Mouse (Mus musculus) heart, embryonic 10.5 days (tissue): ENCODE results near the gene Robo2. TPM values are rescaled to one million over a fixed set of nuclear protein-coding genes. Genes with fewer than 3 reads are reported as not detected.

Experiments
- DNase-seq: peaks from one replicate; pipeline ENCODE4 v3.0.0-alpha.2; 2017; ENCODE audit warnings: low spot score
- H3K27ac ChIP-seq: fragments of 300-500 bp; sonication (generic); 2 replicates; pipeline ENCODE4 v1.5.1; 2016; ENCODE audit warnings: mild to moderate bottlenecking
- H3K27me3 ChIP-seq: fragments of 300-500 bp; sonication (generic); 2 replicates; pipeline ENCODE4 v1.6.1; 2016; ENCODE audit warnings: mild to moderate bottlenecking; ENCODE audit not compliant: poor library complexity, insufficient read depth, severe bottlenecking
- H3K36me3 ChIP-seq: fragments of 300-500 bp; sonication (generic); 2 replicates; pipeline ENCODE4 v1.6.1; 2016; ENCODE audit warnings: mild to moderate bottlenecking, moderate library complexity
- H3K4me1 ChIP-seq: fragments of 300-500 bp; sonication (generic); 2 replicates; pipeline ENCODE4 v1.6.1; 2016; ENCODE audit warnings: mild to moderate bottlenecking
- H3K4me3 ChIP-seq: fragments of 300-500 bp; sonication (generic); 2 replicates; pipeline ENCODE4 v1.5.1; 2016; ENCODE audit warnings: mild to moderate bottlenecking, moderate library complexity
- H3K9me3 ChIP-seq: fragments of 300-500 bp; sonication (generic); 2 replicates; pipeline ENCODE4 v1.6.1; 2016; ENCODE audit warnings: mild to moderate bottlenecking, moderate library complexity
- WGBS: fragments of 180-500 bp; shearing (Covaris S2); methylation state at CpG from one replicate; pipeline ENCODE4 v1.1.7; 2016; 5-methylcytosine and 5-hydroxymethylcytosine counted together
- polyA plus RNA-seq: library from polyadenylated mRNA; unstranded; fragments of >200 nt; fragmentation: Nextera tagmentation; extraction: Ambion mirVana; gene quantifications from 2 replicates; pipeline ENCODE4 v1.2.1, GENCODE M21; 2016

Robo2 gene
- polyA plus RNA-seq, 1 experiment from 2014 or later: 24.3 TPM

- Histone ChIP-seq H3K4me1 (no peaks in the 10 kb centered on the region), H3K9me3 (no peaks in the 10 kb centered on the region), H3K4me3 (no peak overlapping the region), H3K36me3 (no peaks in the 10 kb centered on the region), H3K27ac (no peak overlapping the region), H3K27me3 (no peaks in the 10 kb centered on the region)
- DNase-seq: no peak
- 56% methylated on average over 6 of the region's 6 CpGs for WGBS
Measured at GRCm38 (mm10) chr16:74307543-74307887, 104.1 kb downstream of the Robo2 start.

DNA sequence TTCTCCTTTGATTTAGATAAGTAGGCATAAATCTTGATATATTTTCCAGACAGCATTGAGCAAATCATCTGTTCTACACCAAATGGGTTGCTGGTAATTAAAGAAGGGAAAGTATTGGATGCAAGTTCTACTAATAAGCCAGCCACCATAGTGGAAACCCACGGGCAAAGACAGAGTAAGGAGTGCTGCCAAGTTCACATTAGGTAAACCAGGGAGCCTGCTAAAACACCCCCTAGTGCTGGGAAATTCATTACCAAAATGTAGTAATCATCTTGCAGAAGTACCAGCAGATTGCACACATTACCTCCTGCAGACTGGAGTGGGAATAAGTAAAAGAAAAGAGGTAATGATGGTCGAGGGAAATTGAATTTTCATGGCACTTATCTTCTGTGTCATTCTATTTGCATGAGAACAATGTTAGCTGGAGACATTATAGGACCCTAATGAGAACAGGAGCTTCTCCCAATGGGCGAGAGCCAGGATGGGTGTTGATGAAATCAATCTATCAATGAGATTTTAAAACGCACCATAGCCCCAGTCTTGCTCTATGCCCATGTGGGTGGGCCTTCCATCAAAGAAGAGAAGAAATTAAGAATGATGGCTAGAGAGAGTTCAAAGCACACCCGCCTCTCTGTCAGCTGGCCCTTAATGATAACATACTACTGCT lies 104.6 kb downstream of the Robo2 start:
- no peak for DNase-seq
- H3K4me1 ChIP-seq: no peaks in the 10 kb centered on the region
- no peaks in the 10 kb centered on the region for H3K27me3 ChIP-seq
- no peaks in the 10 kb centered on the region for H3K9me3 ChIP-seq
- 62% methylated on average over 5 of the region's 5 CpGs for WGBS
- no peak overlapping the region for H3K27ac ChIP-seq
- H3K4me3 ChIP-seq: no peak overlapping the region
- H3K36me3 ChIP-seq: no peaks in the 10 kb centered on the region

- no peak for DNase-seq
- Histone ChIP-seq H3K4me1 (peaks cover 7% of the 10 kb centered on the region; the same call in 1 of the 2 replicates), H3K27ac (no peak overlapping the region), H3K9me3 (no peaks in the 10 kb centered on the region), H3K27me3 (no peaks in the 10 kb centered on the region), H3K4me3 (no peak overlapping the region), H3K36me3 (no peaks in the 10 kb centered on the region)
- 85% methylated on average over 8 of the region's 8 CpGs for WGBS
Measured at GRCm38 (mm10) chr16:74287878-74288277, 123.7 kb downstream of the Robo2 start.

- Histone ChIP-seq H3K27me3 (no peaks in the 10 kb centered on the region), H3K4me3 (no peak overlapping the region), H3K9me3 (no peaks in the 10 kb centered on the region), H3K4me1 (no peaks in the 10 kb centered on the region; the same call in 1 of the 2 replicates), H3K27ac (no peak overlapping the region), H3K36me3 (no peaks in the 10 kb centered on the region)
- no peak for DNase-seq
- 59% methylated on average over 6 of the region's 6 CpGs for WGBS
Measured at GRCm38 (mm10) chr16:74282549-74282948, 129.1 kb downstream of the Robo2 start.

GRCm38 (mm10) chr16:74276855-74277573 lies 134.6 kb downstream of the Robo2 start:
- no peaks in the 10 kb centered on the region for H3K9me3 ChIP-seq
- WGBS: 76% methylated on average over 3 of the region's 3 CpGs

GRCm38 (mm10) chr16:74274596-74274995 lies 137.0 kb downstream of the Robo2 start:
- Histone ChIP-seq H3K36me3 (no peaks in the 10 kb centered on the region), H3K4me3 (no peak overlapping the region), H3K27me3 (no peaks in the 10 kb centered on the region), H3K9me3 (no peaks in the 10 kb centered on the region), H3K4me1 (no peaks in the 10 kb centered on the region; the same call in 1 of the 2 replicates), H3K27ac (no peak overlapping the region)
- no peak for DNase-seq
- WGBS: 85% methylated on average over 1 of the region's 1 CpGs

More at GRCm38 (mm10) chr16:74276855-74277573, 134.6 kb downstream of the Robo2 start:
- no peaks in the 10 kb centered on the region for H3K27me3 ChIP-seq
- no peak overlapping the region for H3K4me3 ChIP-seq
- no peaks in the 10 kb centered on the region for H3K36me3 ChIP-seq
- H3K27ac ChIP-seq: no peak overlapping the region
- no peak for DNase-seq
- H3K4me1 ChIP-seq: no peaks in the 10 kb centered on the region; the same call in 1 of the 2 replicates

DNA sequence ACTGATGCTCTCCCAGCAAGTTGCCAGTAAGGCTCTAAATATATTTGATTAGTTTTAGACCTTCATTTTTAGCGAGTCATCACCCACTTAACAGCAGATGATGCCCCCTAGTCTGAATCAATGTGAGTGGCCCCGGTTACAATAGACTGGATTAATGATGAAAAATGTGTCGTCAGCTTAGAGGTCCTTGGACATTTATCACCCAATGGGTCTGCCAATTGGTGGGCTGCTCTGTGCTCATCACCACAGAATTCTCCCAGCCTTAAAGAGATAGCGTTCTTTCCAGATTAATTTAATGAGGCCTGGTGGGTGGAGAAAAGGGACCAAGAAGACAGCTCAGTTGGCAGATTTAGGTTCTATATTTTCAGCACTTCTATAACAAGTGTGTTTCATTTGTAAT lies 138.6 kb downstream of the Robo2 start:
- Histone ChIP-seq H3K27ac (no peak overlapping the region), H3K27me3 (no peaks in the 10 kb centered on the region), H3K36me3 (no peaks in the 10 kb centered on the region), H3K4me1 (no peaks in the 10 kb centered on the region), H3K4me3 (no peak overlapping the region), H3K9me3 (no peaks in the 10 kb centered on the region)
- no peak for DNase-seq
- WGBS: 55% methylated on average over 4 of the region's 4 CpGs

- no peaks in the 10 kb centered on the region for H3K9me3 ChIP-seq
- H3K36me3 ChIP-seq: no peaks in the 10 kb centered on the region
- H3K27ac ChIP-seq: no peak overlapping the region
- no peaks in the 10 kb centered on the region for H3K4me1 ChIP-seq
- DNase-seq: no peak
- 76% methylated on average over 2 of the region's 2 CpGs for WGBS
- no peaks in the 10 kb centered on the region for H3K27me3 ChIP-seq
- H3K4me3 ChIP-seq: no peak overlapping the region
Measured at GRCm38 (mm10) chr16:74258241-74258640, 153.4 kb downstream of the Robo2 start.

DNA sequence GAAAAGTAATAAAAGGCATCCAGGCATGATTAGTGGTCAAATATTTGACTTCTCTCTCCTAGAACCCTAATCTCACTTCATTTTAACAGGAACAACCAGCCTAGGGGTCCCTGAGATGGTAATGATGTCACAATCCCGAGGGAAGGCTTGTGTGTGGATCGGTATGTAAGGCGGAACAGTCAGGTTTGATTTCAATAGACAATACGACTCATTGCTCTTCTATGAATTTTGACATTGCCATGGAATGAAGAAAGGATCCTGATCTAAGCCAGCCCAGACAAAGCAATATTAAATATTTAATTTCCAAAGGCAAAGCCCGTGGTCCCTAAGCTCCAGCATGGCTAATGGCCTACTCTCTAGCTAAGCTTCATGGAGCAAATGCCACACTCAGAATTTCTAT lies 167.2 kb downstream of the Robo2 start:
- Histone ChIP-seq H3K4me1 (no peaks in the 10 kb centered on the region), H3K27ac (no peak overlapping the region), H3K36me3 (no peaks in the 10 kb centered on the region), H3K27me3 (no peaks in the 10 kb centered on the region), H3K4me3 (no peak overlapping the region), H3K9me3 (no peaks in the 10 kb centered on the region)
- WGBS: 86% methylated on average over 5 of the region's 5 CpGs
- no peak for DNase-seq

DNA sequence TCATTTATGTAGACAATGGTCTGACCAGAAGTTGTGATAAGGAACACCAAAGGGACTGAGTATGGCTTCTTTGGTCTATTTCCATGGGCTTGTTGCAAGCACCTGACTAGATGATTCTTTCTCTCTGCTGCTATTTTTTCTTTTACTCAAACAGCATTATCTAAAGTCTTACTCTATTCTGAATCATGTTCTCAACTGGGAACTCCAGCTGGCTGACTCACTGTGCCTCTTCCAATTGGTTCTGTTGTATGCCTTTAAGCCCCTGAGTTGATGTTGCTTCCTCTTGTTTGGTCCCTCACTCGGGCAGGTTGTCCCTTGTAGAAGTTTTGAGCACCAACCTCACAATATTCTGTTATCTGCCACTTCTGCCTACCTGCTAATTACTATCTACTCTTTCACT lies 170.1 kb downstream of the Robo2 start:
- H3K4me3 ChIP-seq: no peak overlapping the region
- no peaks in the 10 kb centered on the region for H3K36me3 ChIP-seq
- no peak overlapping the region for H3K27ac ChIP-seq
- H3K9me3 ChIP-seq: no peaks in the 10 kb centered on the region
- H3K4me1 ChIP-seq: no peaks in the 10 kb centered on the region
- WGBS: 92% methylated on average over 1 of the region's 1 CpGs
- no peak for DNase-seq
- H3K27me3 ChIP-seq: no peaks in the 10 kb centered on the region

- 88% methylated on average over 2 of the region's 2 CpGs for WGBS
- H3K4me3 ChIP-seq: no peak overlapping the region
- no peaks in the 10 kb centered on the region for H3K9me3 ChIP-seq
- H3K4me1 ChIP-seq: no peaks in the 10 kb centered on the region
- no peaks in the 10 kb centered on the region for H3K36me3 ChIP-seq
- no peak overlapping the region for H3K27ac ChIP-seq
- no peaks in the 10 kb centered on the region for H3K27me3 ChIP-seq
- no peak for DNase-seq
Measured at GRCm38 (mm10) chr16:74237411-74237930, 174.2 kb downstream of the Robo2 start.

DNA sequence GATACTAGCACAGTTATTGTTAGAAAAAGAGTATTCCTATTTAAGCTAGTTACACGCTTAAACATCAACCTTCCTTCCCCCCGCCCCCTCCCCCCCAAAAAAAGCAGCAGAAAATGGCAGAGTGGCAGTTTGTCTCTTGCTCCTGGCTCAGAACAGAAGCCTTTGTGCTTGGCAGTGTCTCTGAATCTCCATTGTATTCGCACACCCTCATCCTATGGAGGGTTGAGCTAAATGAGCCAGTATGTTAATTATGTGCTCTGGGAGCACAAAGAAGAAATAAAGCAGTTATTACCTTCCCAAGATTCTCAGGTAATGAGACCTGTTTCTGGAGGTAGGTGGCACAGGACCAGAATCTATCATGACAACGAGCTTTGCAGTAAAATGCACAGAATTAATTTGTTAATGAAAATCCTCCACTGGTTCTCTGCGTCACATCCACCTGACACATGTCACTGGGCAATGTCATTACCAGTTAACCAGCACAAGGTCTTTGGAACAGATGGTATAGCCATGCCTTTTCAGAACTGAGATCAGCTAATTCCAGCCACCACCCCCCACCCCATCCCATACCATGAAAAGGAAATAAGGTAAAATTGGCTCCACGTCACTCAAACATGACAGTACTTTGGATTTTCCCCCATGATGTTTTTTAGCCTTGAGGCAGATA lies 177.1 kb downstream of the Robo2 start:
- Histone ChIP-seq H3K27me3 (no peaks in the 10 kb centered on the region), H3K9me3 (no peaks in the 10 kb centered on the region), H3K36me3 (no peaks in the 10 kb centered on the region), H3K27ac (no peak overlapping the region), H3K4me3 (no peak overlapping the region), H3K4me1 (no peaks in the 10 kb centered on the region)
- no peak for DNase-seq
- 79% methylated on average over 6 of the region's 6 CpGs for WGBS

DNA sequence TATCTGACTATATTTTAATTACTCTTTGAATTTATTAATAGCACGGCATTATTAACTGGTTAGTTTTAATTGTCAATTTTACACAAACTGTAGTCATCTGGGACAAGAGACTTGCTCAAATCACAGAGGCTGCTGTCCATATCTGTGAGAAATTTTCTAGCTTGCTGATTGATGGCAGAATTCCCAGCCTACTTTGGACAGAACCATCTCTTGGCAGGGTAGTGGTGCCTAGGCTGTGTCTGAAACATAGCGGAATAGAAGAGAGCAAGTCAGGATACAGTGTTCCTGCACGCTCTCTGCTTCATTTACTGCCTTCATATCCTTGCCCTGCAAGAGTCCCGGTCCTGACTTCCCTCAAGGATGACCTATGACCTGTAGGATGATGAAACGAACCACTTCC lies 178.0 kb downstream of the Robo2 start:
- Histone ChIP-seq H3K36me3 (no peaks in the 10 kb centered on the region), H3K27me3 (no peaks in the 10 kb centered on the region), H3K9me3 (no peaks in the 10 kb centered on the region), H3K4me3 (no peak overlapping the region), H3K4me1 (no peaks in the 10 kb centered on the region), H3K27ac (no peak overlapping the region)
- no peak for DNase-seq
- 73% methylated on average over 5 of the region's 5 CpGs for WGBS
